Mouse (Mus musculus): ENCODE data around the gene Skiv2l. TPM values are rescaled to one million over a fixed set of nuclear protein-coding genes. Genes with fewer than 3 reads are reported as not detected.

The Skiv2l gene
- polyA plus RNA-seq, 1 experiment from 2014 or later, result 73.8 TPM

GRCm38 (mm10) chr17:34891377-34891776, 41.4 kb upstream of the Skiv2l start:
- ATAC-seq (replicated peaks), result no peak
- H3K9ac ChIP-seq, result no peak overlapping the region
- no peaks in the 10 kb centered on the region for H3K27me3 ChIP-seq (replicated peaks)
- no peak overlapping the region for H3K27ac ChIP-seq
- H3K4me3 ChIP-seq, result no peak overlapping the region
- no peak overlapping the region for H3K4me2 ChIP-seq
- 93% methylated on average over 2 of the region's 2 CpGs for WGBS
- no peaks in the 10 kb centered on the region for H3K9me3 ChIP-seq
- H3K4me1 ChIP-seq, result peaks cover 19% of the 10 kb centered on the region
- H3K36me3 ChIP-seq (replicated peaks), result 0 out of 2 replicates have a peak, but pooled peaks cover 2% of the 10 kb centered on the region

GRCm38 (mm10) chr17:34890074-34890743, 40.2 kb upstream of the Skiv2l start:
- ATAC-seq (replicated peaks), result no peak
- Histone ChIP-seq H3K9me3 (no peaks in the 10 kb centered on the region), H3K36me3 (replicated peaks) (no peaks in the 10 kb centered on the region), H3K27me3 (replicated peaks) (no peaks in the 10 kb centered on the region), H3K9ac (no peak overlapping the region), H3K4me3 (no peak overlapping the region), H3K27ac (no peak overlapping the region), H3K4me1 (peaks cover 8% of the 10 kb centered on the region), H3K4me2 (no peak overlapping the region)
- WGBS, result 91% methylated on average over 12 of the region's 12 CpGs

GRCm38 (mm10) chr17:34887942-34888341, 37.9 kb upstream of the Skiv2l start:
- no peak overlapping the region for H3K4me3 ChIP-seq
- WGBS, result 86% methylated on average over 5 of the region's 5 CpGs
- ATAC-seq (replicated peaks), result no peak

GRCm38 (mm10) chr17:34885615-34886014, 35.6 kb upstream of the Skiv2l start:
- no peak overlapping the region for H3K9ac ChIP-seq
- H3K27ac ChIP-seq, result no peak overlapping the region
- 91% methylated on average over 3 of the region's 3 CpGs for WGBS
- H3K4me1 ChIP-seq, result no peaks in the 10 kb centered on the region
- H3K4me2 ChIP-seq, result no peak overlapping the region
- H3K9me3 ChIP-seq, result no peaks in the 10 kb centered on the region
- ATAC-seq (replicated peaks), result no peak
- H3K4me3 ChIP-seq, result no peak overlapping the region
- no peaks in the 10 kb centered on the region for H3K36me3 ChIP-seq (replicated peaks)
- peaks cover 2% of the 10 kb centered on the region; the same call in 1 of the 2 replicates for H3K27me3 ChIP-seq (replicated peaks)

More at GRCm38 (mm10) chr17:34887942-34888341, 37.9 kb upstream of the Skiv2l start:
- Histone ChIP-seq H3K4me2 (no peak overlapping the region), H3K9ac (no peak overlapping the region), H3K27me3 (replicated peaks) (no peaks in the 10 kb centered on the region), H3K4me1 (no peaks in the 10 kb centered on the region), H3K27ac (no peak overlapping the region), H3K9me3 (no peaks in the 10 kb centered on the region), H3K36me3 (replicated peaks) (no peaks in the 10 kb centered on the region)

- WGBS, result 91% methylated on average over 6 of the region's 6 CpGs
- Histone ChIP-seq H3K27me3 (replicated peaks) (peaks cover 2% of the 10 kb centered on the region; the same call in 1 of the 2 replicates), H3K27ac (no peak overlapping the region), H3K9ac (no peak overlapping the region), H3K9me3 (no peaks in the 10 kb centered on the region), H3K36me3 (replicated peaks) (no peaks in the 10 kb centered on the region), H3K4me3 (no peak overlapping the region), H3K4me1 (no peaks in the 10 kb centered on the region), H3K4me2 (no peak overlapping the region)
- ATAC-seq (replicated peaks), result no peak
Observed at GRCm38 (mm10) chr17:34884704-34885103, 34.7 kb upstream of the Skiv2l start.

- no peaks in the 10 kb centered on the region for H3K9me3 ChIP-seq
- H3K27ac ChIP-seq, result no peak overlapping the region
- no peak for ATAC-seq (replicated peaks)
- no peak overlapping the region for H3K4me3 ChIP-seq
- H3K4me2 ChIP-seq, result no peak overlapping the region
- peaks cover 2% of the 10 kb centered on the region; the same call in 1 of the 2 replicates for H3K27me3 ChIP-seq (replicated peaks)
- H3K4me1 ChIP-seq, result no peaks in the 10 kb centered on the region
- 71% methylated on average over 3 of the region's 3 CpGs for WGBS
- no peak overlapping the region for H3K9ac ChIP-seq
- no peaks in the 10 kb centered on the region for H3K36me3 ChIP-seq (replicated peaks)
Observed at GRCm38 (mm10) chr17:34883332-34883731, 33.3 kb upstream of the Skiv2l start.

GRCm38 (mm10) chr17:34881683-34882310, 31.8 kb upstream of the Skiv2l start, which contains the start of gene Gm20547:
Gene Gm20547 (minus strand): TSS chr17:34882042.
- Histone ChIP-seq H3K4me1 (no peaks in the 10 kb centered on the region), H3K27ac (no peak within 1 kb of the TSS), H3K9ac (no peak within 1 kb of the TSS), H3K9me3 (no peaks in the 10 kb centered on the region), H3K4me2 (no peak within 1 kb of the TSS), H3K36me3 (replicated peaks) (no peaks in the 10 kb centered on the region), H3K4me3 (no peak within 1 kb of the TSS), H3K27me3 (replicated peaks) (peaks cover 2% of the 10 kb centered on the region; the same call in 1 of the 2 replicates)
- WGBS, result 8% methylated on average over 15 of the region's 15 CpGs
- no peak for ATAC-seq (replicated peaks)

GRCm38 (mm10) chr17:34881166-34881565, 31.2 kb upstream of the Skiv2l start:
- Histone ChIP-seq H3K4me1 (no peaks in the 10 kb centered on the region), H3K36me3 (replicated peaks) (no peaks in the 10 kb centered on the region), H3K9me3 (no peaks in the 10 kb centered on the region), H3K9ac (no peak overlapping the region), H3K4me3 (no peak overlapping the region), H3K27me3 (replicated peaks) (peaks cover 2% of the 10 kb centered on the region; the same call in 1 of the 2 replicates), H3K4me2 (no peak overlapping the region), H3K27ac (no peak overlapping the region)
- ATAC-seq (replicated peaks), result no peak

- ATAC-seq (replicated peaks), result no peak
- H3K4me1 ChIP-seq, result no peaks in the 10 kb centered on the region
- no peaks in the 10 kb centered on the region for H3K36me3 ChIP-seq (replicated peaks)
- H3K9me3 ChIP-seq, result no peaks in the 10 kb centered on the region
- no peak within 1 kb of the TSS for H3K27ac ChIP-seq
- peaks cover 2% of the 10 kb centered on the region; the same call in 1 of the 2 replicates for H3K27me3 ChIP-seq (replicated peaks)
- 70% methylated on average over 11 of the region's 11 CpGs for WGBS
- no peak within 1 kb of the TSS for H3K9ac ChIP-seq
- no peak within 1 kb of the TSS for H3K4me3 ChIP-seq
- no peak within 1 kb of the TSS for H3K4me2 ChIP-seq
Observed at GRCm38 (mm10) chr17:34879336-34879879, 29.4 kb upstream of the Skiv2l start, which contains the start of gene Zbtb12. Gene Zbtb12 (plus strand): TSS chr17:34879483.

GRCm38 (mm10) chr17:34874321-34874720, 24.3 kb upstream of the Skiv2l start:
- no peaks in the 10 kb centered on the region for H3K9me3 ChIP-seq
- H3K27me3 ChIP-seq (replicated peaks), result no peaks in the 10 kb centered on the region
- no peak for ATAC-seq (replicated peaks)
- no peak overlapping the region for H3K9ac ChIP-seq
- H3K27ac ChIP-seq, result no peak overlapping the region
- no peak overlapping the region for H3K4me3 ChIP-seq
- no peaks in the 10 kb centered on the region for H3K36me3 ChIP-seq (replicated peaks)
- 93% methylated on average over 6 of the region's 6 CpGs for WGBS
- H3K4me2 ChIP-seq, result no peak overlapping the region
- H3K4me1 ChIP-seq, result no peaks in the 10 kb centered on the region

- H3K27ac ChIP-seq, result no peak overlapping the region
- no peaks in the 10 kb centered on the region for H3K36me3 ChIP-seq (replicated peaks)
- no peak for ATAC-seq (replicated peaks)
Observed at GRCm38 (mm10) chr17:34865981-34866380, 16.0 kb upstream of the Skiv2l start.

GRCm38 (mm10) chr17:34862416-34863081, 12.5 kb upstream of the Skiv2l start, which contains the start of gene Cfb:
Gene Cfb (minus strand): TSS chr17:34862518.
- no peaks in the 10 kb centered on the region for H3K9me3 ChIP-seq
- 71% methylated on average over 8 of the region's 8 CpGs for WGBS
- no peaks in the 10 kb centered on the region for H3K27me3 ChIP-seq (replicated peaks)
- no peak within 1 kb of the TSS for H3K4me3 ChIP-seq
- no peak within 1 kb of the TSS for H3K4me2 ChIP-seq
- no peaks in the 10 kb centered on the region for H3K4me1 ChIP-seq
- H3K27ac ChIP-seq, result no peak within 1 kb of the TSS
- H3K9ac ChIP-seq, result no peak within 1 kb of the TSS
- H3K36me3 ChIP-seq (replicated peaks), result no peaks in the 10 kb centered on the region
- no peak for ATAC-seq (replicated peaks)

More at GRCm38 (mm10) chr17:34865981-34866380, 16.0 kb upstream of the Skiv2l start:
- no peak overlapping the region for H3K4me2 ChIP-seq
- no peaks in the 10 kb centered on the region for H3K27me3 ChIP-seq (replicated peaks)
- no peak overlapping the region for H3K4me3 ChIP-seq
- H3K9me3 ChIP-seq, result no peaks in the 10 kb centered on the region
- WGBS, result 67% methylated on average over 7 of the region's 7 CpGs
- no peaks in the 10 kb centered on the region for H3K4me1 ChIP-seq
- no peak overlapping the region for H3K9ac ChIP-seq

Measured in midbrain, embryonic 15.5 days (tissue).